Mouse (Mus musculus) cerebellum, adult 11 months (tissue): Measurements from ENCODE around the gene Pccb.
A peak's percentile ranks its signal among the peaks of the same experiment; 100 is the strongest.

Source experiments
- DNase-seq: peaks from one replicate; pipeline ENCODE4 v3.0.0; 2022

The Pccb gene

DNA sequence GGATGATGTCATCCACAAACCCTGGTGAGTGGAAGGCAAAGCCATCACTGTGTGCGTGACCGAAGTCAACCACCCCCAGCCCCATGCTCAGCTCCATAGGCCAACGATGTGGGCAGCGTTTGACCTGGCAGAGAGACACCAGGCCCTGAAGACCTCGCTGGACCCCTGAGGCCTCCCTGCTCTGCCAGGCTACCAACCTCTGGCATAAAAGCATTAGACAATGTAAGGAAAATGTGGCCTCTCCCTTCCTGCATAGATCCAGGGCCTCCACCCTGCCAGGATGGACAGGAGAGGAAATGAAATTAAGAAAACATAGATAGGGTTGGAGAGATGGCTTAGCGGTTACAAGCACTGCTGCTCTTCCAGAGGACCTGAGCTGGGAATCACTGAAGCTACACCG lies 51.9 kb downstream of the Pccb start:
- no peak for DNase-seq

DNA sequence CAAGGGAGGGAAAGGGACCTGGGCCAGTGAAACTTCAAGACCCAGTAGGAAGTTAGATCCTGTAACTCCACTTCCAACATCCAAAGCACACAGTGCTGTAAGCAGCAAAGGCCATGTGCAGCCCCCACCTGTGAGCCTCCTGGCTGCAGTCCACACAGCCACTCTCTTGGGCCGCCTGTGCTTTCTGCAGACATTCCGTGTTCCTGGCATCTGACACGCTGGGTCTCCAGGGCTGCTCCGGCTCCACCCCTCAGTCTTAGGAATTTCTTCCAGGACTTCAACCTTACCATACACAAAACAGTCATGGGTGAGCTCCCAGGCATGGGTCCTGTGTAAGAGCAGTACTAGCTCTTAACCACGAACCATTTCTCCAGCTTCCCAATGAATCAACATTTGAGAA lies 55.4 kb downstream of the Pccb start:
- no peak for DNase-seq

DNA sequence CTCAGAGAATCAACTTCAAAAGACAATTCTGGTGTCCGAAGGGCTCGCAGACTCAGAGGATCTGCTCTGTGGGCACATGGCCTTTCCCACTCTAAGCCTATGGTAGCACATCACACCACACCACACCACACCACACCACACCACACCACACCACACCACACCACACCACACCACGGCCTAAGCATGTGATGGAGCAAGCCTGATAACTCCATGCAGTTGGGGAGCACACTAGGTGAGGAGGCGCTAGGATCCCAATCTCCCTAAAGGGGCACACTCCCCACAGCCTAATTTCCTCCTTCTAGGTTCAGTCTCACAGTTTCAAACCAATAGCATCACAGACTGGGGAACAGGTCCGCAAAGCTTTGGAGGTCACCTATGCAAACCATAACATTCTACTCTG lies 56.0 kb downstream of the Pccb start:
- DNase-seq: no peak

DNA sequence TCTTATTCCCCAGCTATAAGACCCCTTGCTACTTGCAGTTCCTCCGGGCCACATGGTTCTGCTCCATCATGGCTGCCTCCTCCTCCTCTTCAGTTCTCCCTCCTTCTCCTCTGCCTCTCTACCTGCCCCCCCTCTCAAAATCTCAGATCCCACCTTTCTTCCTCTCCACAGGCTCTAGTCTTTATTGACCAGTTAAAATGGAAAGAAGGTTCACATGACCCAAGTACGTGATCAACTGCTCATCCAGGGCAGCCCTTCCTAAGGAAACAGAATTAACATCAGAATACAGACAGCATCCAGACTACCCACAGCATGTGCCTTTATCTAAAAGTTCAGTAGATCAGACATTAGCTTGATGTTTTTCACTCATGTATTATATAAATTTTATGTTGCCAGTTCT lies 65.2 kb downstream of the Pccb start:
- DNase-seq: no peak

DNA sequence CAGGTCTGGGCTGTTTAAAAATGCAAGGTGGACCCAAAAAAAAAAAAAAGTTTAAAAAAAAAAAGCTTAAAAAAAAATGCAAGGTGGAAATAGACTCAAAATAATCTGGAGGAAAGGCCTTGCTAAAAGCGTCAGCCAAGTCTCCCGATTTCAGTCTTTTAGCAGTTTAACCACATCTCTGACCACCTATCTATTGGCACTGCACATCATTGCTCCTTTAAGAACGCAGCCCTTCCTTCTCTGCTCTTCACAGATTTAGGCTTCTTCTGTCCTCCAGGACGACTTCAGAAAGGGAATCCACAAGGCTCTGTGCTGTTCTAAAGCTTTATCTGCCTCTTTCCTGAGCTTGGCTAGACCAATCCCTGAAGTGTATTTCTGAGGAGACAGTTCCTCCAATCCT lies 70.6 kb downstream of the Pccb start:
- no peak for DNase-seq

DNA sequence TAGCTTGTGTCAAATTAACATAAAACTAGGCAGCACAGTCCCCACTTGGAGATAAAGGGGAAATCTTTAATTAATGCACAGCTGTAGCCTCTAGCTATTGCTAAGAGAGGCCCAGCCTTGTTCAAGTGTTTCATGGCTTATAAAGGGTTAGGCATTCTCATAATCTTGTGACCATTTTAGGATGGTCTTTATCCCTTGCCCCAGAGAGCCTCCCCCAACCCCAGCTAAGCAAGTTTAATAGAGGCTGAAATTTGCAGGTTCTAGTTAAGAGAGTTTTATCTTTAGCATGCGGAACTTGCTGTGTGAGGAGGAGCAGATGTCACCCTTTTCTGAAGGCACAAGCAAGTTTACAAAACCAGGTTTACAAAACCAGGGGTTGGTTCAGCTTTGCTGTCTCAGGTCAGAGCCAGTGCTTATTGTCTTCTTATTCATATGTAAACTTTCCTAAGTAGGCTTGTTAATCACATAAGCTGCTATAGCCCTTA lies 71.2 kb downstream of the Pccb start:
- no peak for DNase-seq

DNA sequence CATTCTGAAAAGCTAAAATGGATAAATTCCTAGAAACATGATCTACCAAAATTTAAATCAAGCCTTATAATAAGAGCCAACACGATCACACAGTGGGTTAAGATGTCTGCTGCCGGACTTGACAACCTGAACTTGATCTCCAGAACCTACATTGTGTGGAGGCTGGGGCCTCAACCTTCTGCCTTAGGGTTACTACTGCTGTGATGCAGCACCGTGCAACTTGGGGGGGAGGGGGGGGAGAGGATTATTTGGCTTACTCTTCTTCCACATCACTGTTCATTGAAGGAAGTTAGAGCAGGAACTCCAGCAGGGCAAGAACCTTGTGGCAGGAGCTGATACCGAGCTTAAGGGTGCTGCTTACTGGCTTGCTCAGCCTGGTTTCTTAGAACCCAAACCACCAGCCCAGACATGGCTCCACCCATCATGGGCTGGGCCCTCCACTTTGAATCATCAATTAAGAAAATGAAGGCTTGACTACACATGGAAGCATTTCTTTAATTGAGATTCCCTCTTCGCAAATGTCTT lies 71.7 kb downstream of the Pccb start:
- DNase-seq: no peak

DNA sequence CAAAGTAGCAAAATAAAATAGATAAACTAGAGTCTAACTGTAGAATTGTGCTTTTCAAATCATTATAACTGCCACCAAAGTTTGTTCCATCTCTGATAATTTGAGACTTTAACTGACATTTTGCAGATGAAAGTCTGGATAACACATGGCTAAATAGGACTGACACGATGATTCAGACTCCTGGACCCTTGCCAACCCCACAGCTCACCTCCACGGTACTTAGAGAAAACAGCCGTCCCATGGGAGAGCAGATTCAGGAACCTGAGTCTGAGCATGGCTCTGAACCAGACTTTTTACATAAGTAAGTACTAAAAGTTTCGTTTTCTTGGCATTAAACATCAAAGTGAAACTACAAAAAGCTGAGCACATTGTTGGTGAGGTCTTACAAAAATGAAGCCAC lies 83.2 kb downstream of the Pccb start:
- DNase-seq: peak; percentile 55

DNA sequence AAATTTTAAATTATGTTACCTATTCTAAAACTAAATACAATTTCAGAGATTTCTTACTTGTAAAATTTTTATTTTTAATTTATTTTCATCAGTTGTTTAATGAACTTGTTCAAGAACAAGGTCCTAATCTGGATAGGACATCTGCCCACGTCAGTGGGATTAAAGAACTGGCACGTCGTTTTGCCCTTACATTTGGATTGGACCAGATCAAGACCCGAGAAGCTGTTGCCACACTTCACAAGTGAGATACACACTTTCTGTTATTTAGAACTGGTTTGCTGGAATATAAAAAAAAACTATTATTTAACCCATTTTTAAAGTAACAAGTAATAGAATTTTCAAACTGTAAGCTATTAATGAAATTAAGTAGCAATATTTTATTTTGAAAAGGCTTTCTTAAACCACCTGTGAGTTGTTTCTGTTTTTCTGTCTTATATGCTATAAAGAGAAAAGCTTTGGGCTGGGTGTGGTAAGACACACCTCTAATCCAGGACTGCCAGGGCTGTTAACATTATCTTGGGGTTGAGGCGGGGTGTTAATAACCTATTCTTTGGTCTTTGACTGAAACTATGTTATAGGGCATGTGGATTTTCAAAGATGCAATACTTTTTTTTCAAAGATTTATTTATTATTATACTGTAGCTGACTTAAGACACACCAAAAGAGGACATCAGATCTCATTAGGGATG lies 89.9 kb downstream of the Pccb start:
- no peak for DNase-seq

DNA sequence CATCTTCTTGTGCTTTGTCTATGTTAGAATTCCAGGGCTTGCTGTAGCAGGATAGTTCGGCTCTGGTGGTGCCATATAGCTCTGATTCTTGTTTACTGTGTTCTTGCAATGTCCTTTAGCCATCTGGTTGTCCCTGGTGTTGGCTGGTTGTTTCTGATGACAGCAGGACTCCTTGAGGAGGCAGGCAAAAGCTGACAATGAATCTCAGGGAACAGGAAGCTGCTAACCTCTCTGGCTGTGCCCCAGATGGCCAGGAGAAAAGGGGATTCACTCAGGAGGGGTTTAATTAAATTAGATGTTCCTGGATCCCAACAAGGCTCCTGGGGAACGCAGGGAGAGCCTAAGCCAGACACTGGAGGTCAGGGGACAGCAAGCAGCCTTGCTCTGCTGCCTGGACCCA lies 92.7 kb downstream of the Pccb start:
- DNase-seq: peak; percentile 86
